Mouse (Mus musculus) G1E (cell line): ENCODE measurements at regions not wholly inside any gene's neighbourhood (a gene's known extent, or its start where the extent isn't known, plus 50 kb on each side); places are given as distances from the start of the nearest gene placed in this dataset.

Experiments used
- CTCF ChIP-seq: IDR thresholded peaks from 2 replicates; pipeline ENCODE4 v1.5.1; 2012; ENCODE audit warnings: low read depth, low read length, inconsistent platforms, mixed read lengths
- GATA1 ChIP-seq: IDR thresholded peaks from 2 replicates; pipeline ENCODE4 v1.6.1; 2012; ENCODE audit warnings: borderline replicate concordance, low read length, inconsistent platforms, mixed read lengths
- GATA2 ChIP-seq: IDR thresholded peaks from 2 replicates; pipeline ENCODE4 v1.6.1; 2012; ENCODE audit warnings: low read depth, low read length, inconsistent platforms, borderline replicate concordance
- POLR2AphosphoS5 ChIP-seq: IDR thresholded peaks from 2 replicates; pipeline ENCODE4 v1.6.1; 2012; ENCODE audit warnings: low read depth, low read length, inconsistent platforms; ENCODE audit not compliant: insufficient replicate concordance
- TAL1 ChIP-seq: conservative IDR thresholded peaks from 2 replicates; pipeline ENCODE4 v1.6.1; 2012; ENCODE audit warnings: low read depth, low read length, inconsistent platforms, mixed read lengths

DNA sequence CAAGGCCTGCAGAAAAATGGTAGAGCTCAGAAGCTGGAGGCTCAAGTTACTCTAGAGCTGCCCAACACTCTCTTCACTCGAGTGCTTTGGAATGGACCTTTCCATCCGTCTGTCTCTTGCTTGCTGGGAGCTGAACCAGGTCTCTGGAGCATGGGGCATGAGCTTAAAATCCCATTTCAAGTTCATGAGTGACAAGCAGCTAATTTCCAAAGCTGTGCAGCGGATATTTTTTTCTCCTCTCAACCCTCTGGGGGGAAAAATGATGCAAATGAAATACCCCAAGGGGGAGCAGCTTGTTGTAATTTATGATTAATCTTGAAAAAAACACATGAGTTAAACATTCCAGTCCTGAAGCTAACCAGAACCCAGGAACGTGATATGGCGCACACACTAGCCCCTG is 101.2 kb upstream of the Habp2 start:
- no peak for TF ChIP-seq GATA1
- no peak for TF ChIP-seq CTCF
- no peak for TF ChIP-seq GATA2
- no peak for TF ChIP-seq TAL1
- TF ChIP-seq POLR2AphosphoS5 = no peak
